Mouse (Mus musculus): ENCODE data around the gene Cfap100.

GRCm38 (mm10) chr6:90453751-90454150 lies 25.2 kb upstream of the Cfap100 start:
- TF ChIP-seq CTCF (IDR thresholded peaks at IDR 0.05; ENCODE audit: low read depth): no peak
- no peak for TF ChIP-seq EP300 (IDR thresholded peaks at IDR 0.05; ENCODE audit: low read depth)

Data from liver, embryonic 14.5 days (tissue).